Mouse (Mus musculus) embryonic fibroblast, embryonic 13.5 days (primary cell): Measurements from ENCODE around the gene Elp1.
A peak's percentile ranks its signal among the peaks of the same experiment; 100 is the strongest.

Source experiments
- CTCF ChIP-seq: IDR thresholded peaks from 2 replicates; pipeline ENCODE4 v1.5.1; 2011; ENCODE audit warnings: mild to moderate bottlenecking, control low read depth, low read length, moderate library complexity, borderline replicate concordance; ENCODE audit not compliant: insufficient read depth
- POLR2A ChIP-seq: IDR thresholded peaks from 2 replicates; pipeline ENCODE4 v1.6.1; 2011; ENCODE audit warnings: low read depth, mild to moderate bottlenecking, control low read depth, low read length, moderate library complexity

DNA sequence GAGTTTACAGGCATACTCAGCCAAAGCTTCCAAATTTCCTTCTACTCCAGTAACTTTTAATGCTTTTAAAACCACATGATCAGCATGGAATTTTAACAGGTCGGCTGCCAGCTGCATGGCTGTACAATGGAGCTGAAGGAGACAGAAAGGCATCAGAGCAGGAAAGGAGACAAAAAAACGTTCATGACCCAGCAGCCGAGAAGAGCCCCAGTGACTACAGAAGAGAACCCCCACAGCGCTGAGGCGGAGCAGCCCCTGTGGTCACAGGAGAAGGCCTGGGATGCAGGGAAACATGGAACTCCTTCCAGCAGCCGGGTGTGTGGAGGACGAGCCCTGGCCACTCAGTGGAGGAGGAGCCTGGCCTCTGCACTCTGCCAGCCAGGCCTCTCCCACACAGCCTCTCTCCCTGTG is 27.4 kb upstream of the Elp1 start:
- TF ChIP-seq CTCF (no peak), POLR2A (peak; percentile 38)
